Mouse (Mus musculus) heart, adult 11 months (tissue): Measurements from ENCODE around the gene Sytl5.

ENCODE experiments used
- DNase-seq: peaks from one replicate; pipeline ENCODE4 v3.0.0; 2022

Gene Sytl5

DNA sequence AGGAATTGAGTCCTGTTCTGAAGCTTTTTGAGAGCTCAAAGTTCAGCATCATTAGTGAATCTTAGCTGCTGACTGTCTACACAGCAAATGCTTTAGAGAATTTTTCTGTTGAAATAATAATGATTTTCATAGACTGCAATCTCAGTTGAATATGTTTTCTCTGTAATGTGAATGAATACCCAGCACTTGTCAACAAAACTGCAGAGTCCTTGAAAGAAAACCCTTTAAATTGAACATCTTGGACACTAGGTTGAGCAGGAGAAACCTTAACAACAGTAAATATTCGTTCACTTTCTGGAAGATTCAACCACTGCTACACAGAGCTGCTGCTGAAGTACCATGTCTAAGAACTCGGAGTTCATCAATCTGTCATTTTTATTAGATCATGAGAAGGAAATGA, at the start of gene Sytl5:
Gene Sytl5, plus strand, starts transcription at position 301 of the 400 bp plus-strand sequence.
- no peak for DNase-seq

DNA sequence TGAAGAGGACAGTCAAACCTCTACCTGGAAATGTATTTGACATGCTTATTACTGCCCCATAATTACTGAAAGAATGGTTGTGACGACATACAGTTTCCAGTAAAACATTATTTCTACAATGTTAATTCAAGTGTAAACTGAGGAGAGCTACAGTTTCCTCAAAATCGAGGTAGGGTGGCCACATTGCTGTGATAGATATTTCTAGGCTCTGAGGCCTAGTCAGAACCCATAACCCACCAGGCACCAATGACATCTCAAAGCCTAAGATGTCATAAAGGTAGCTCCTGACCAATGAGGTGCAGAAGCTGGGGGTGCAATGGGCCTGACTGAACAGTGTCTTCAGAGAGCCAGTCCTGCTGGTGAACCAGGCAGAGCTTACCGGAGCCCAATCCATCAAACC, 38.8 kb upstream of the Sytl5 start, which contains the start of gene Hypm:
Gene Hypm, plus strand, starts transcription at position 301 of the 400 bp plus-strand sequence.
- DNase-seq = no peak

DNA sequence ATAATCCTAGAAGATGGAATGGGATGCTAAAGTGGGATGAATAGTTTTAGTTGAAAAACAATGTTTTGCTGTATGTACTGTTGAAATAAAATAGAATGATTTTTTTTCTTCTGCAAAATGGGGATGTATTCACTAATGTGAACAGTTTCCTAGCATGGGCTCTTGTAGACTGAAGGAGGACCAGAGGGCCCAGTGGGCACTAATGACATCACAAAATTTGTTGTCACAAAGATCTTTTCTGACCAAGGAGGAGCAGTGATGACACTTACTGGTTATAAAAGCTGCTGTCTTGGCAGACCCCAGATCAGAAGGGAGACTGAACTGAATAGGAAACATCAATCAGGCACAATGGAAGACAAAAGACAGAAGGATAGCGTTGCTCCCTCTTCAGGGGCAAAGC, 36.0 kb upstream of the Sytl5 start, which contains the start of gene H2al3:
Gene H2al3, plus strand, starts transcription at position 301 of the 400 bp plus-strand sequence.
- no peak for DNase-seq

DNA sequence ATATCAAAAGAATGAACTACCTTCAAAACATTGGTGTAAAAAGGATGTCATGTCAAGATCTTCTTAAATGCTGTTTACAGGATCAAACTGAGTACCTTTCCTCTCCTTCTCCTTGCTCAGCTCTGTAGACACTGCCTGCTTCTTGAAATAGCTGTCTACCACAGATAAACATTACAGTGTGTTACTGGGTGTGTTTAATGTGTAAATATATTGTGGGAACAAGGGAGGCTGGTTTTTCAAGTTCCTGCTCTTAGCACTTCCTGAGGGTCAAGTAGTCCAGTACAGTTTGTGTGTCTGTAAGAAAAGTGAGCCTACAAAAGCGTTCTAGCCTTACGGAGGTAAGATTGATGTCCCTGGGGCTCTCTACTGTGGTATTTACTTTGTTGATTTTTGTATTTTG, 23.6 kb upstream of the Sytl5 start:
- DNase-seq = no peak

DNA sequence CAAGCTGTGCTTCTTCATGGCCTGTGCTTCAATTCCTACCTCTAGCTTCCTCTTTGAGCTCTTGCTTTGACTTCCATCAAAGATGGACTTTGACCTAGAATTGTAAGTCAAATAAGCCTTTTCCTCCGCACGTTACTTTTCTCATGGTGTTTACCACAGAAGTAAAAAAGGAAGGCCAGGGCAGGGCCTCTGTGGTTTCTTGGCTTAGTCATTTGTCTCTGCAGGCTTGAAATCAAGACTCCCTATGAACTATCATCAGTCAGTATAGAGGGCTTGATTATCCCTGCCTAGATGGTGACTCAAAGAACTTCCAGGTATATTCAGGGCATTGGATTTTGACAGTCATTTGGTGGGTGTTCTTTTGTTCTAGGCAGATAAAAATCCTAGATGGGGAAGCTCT, 9.9 kb upstream of the Sytl5 start:
- no peak for DNase-seq

DNA sequence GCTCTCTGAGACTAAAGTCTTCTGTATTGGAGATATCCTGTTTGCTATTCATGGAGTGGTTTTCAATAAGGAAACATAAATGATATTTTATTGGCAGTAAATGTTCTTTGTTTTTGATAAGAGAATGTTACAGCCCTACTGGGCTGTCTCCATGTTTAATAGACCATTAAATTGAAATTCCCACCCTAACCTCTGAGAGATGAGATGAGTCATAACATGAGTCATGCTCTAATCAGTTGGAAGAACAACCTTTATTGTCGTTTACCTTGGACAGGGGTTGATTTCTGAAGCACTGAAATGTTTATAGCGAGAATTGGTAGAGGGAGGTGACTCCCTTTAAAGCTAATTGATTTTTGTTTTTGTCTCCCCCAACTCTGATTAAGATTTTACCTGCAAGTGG, 24.1 kb downstream of the Sytl5 start:
- no peak for DNase-seq

DNA sequence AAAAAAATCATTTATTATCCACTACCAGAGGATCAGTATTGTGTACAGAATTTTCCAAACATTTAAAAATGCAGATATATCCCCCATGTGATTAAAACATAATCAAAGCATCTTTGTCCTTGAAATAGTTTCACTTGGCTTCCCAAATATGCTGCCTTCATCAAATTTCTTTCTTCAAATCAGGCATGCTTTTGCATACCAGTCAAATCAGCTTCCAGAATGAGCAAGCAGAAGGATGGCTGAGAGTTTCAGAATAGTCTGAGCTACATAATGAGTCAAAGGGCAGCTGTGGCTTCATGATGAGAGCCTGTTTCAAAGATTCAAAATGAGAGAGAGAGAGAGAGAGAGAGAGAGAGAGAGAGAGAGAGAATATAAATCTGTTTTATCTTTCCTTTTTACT, 48.4 kb downstream of the Sytl5 start:
- DNase-seq = no peak

DNA sequence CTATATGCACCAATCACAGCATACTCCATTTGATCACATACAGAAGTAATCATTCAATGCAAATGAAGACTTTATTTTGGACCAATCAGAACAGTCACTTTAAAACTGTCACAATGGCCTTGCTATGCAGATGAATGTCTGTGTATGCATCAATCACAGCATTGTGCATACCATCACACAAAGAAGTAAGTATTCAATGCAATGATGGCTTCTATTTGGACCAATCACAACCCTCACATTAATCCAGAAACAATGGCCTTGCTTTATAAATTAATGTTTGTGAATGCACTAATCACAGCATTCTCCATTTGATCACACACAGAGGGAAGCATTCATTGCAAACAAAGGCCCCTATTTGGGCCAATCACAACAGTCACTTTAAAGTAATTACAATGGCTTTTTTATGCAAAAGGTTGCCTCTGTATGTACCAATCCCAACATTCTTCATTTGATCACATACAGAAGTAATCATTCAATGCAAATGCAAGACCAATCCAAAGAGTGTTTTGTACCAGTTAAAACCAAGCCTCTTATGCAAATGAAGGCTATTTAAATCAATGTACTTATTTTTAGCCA, 98.8 kb downstream of the Sytl5 start:
- no peak for DNase-seq

DNA sequence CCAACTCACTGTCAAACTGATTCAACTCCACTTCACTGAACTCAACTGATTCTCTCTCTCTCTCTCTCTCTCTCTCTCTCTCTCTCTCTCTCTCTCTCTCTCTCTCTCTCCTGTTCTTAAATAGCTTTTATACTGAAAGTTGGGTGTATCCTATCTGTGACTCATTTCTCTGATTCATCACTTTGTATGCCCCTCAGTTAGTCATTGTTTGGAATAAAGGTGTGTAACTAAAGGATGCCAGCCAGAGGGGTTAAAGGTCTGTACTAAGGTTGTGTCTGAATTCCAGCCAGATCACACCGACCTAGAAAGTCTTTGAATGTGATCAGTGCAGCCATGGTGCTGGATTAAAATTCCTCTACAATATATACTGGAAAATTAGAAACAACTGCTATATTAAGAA, 115.3 kb downstream of the Sytl5 start:
- no peak for DNase-seq

DNA sequence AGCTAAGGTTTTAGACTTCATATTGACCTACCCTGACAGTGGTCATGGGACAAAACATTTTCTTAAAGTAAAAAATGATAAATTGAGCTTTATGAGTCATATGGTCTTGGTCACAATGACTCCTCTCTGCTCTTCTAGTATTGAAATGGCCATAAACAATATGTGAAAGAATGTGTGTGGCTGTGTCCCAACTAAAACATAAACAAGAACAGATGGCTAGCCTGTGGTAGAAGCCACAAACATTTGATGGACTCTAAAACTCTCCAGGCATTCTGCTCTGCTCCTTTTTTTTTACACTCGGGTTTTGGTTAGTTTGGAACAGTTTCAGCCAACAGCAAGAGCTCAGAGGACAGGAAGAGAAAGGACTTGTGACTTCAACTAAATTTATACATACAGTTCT, 120.5 kb downstream of the Sytl5 start:
- DNase-seq = no peak

DNA sequence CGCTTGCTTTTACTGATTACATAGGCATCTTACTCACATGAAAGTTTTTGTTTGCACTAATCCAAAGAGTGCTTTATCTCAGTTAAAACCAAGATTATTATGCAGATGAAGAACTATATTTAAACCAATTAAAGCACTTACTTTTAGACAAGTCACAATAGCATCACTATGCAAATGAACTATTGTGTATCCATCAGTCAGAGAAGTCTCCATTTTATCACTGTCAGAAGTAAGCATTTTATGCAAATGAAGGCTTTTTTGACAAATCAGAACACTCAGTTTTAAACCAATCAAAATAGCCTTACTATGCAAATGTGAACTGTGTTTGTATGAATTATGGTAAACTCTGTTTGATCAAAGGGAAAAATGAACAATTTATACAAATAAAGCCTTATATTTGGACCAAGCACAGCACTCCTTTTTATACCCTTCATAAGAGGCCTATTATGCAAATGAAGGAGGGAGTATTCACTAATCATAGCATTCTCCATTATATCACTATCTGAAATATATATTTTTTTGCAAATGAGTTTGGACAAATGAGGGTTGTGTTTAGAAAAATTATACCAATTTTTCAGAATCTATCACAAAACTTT, 122.4 kb downstream of the Sytl5 start:
- DNase-seq = no peak

DNA sequence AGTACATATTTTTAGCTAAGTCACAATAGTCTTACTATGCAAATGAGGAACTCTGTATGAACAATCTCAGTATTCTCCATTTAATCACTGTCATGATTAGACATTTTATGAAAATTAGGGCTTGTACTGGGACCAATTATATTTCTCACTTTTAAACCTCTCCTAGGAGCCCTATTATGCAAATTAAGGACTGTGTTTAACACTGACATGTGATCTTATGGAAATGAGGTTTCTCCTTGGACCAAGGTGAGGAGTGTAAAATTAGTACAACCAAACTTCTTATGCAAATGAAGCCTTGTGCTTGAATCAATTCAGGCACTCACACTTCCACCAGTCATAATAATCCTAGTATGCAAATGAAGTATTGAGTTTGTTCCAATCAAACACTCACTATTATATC, 124.8 kb downstream of the Sytl5 start:
- no peak for DNase-seq

DNA sequence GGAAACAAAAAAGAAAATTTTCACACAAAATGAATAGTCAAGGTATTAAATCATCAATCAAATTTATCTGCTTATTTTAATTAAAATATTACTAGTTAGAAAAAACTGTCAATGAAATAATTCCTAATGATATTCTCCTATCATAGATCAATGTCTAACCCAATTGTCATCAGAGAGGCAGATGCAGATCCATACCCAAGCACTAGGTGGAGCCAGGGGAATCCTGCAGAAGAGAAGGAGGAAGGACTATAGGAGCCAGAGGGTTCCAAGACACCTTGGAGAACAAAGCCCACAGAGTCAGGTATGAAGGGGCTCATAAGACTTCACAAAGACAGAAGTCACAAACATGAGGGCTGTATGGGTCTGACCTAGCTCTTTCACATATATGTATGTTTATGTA, 149.2 kb downstream of the Sytl5 start:
- DNase-seq = no peak
